Mouse (Mus musculus): ENCODE results near the gene Hist1h3g. TPM values are rescaled to one million over a fixed set of nuclear protein-coding genes. Genes with fewer than 3 reads are reported as not detected.
A peak's percentile ranks its signal among the peaks of the same experiment; 100 is the strongest.

The Hist1h3g gene
- polyA plus RNA-seq, 1 experiment, result 5.5 TPM

GRCm38 (mm10) chr13:23515826-23516620, 19.2 kb upstream of the Hist1h3g start:
- Histone ChIP-seq H3K79me3 (ENCODE audit: low read depth) (no peaks in the 10 kb centered on the region), H3ac (ENCODE audit: control insufficient read depth, insufficient read length, low read depth) (no peak overlapping the region), H3K36me3 (ENCODE audit: control insufficient read depth, insufficient read depth) (no peaks in the 10 kb centered on the region), H3K79me2 (ENCODE audit: control insufficient read depth, insufficient read depth) (no peaks in the 10 kb centered on the region), H3K4me3 (ENCODE audit: insufficient read depth, poor library complexity, severe bottlenecking) (no peak overlapping the region), H3K27me3 (ENCODE audit: control insufficient read depth, insufficient read depth, insufficient read length) (no peaks in the 10 kb centered on the region)
- no peak for TF ChIP-seq FOSL1 (IDR thresholded peaks at IDR 0.05; ENCODE audit: insufficient read depth, low read length, poor library complexity, severe bottlenecking)
- TF ChIP-seq MYOG (IDR thresholded peaks at IDR 0.05; ENCODE audit: control insufficient read depth, extremely low read depth, insufficient read length), result no peak
- TF ChIP-seq CTCF (IDR thresholded peaks at IDR 0.05; ENCODE audit: control insufficient read depth, insufficient read depth, insufficient read length), result no peak
- no peak for TF ChIP-seq MAX (IDR thresholded peaks at IDR 0.05)
- TF ChIP-seq MYOD1 (IDR thresholded peaks at IDR 0.05; ENCODE audit: control insufficient read depth, insufficient read length, low read depth), result no peak
- no peak for TF ChIP-seq USF1 (IDR thresholded peaks at IDR 0.05; ENCODE audit: low read depth)
- no peak for TF ChIP-seq CEBPB (IDR thresholded peaks at IDR 0.05; ENCODE audit: low read depth)

GRCm38 (mm10) chr13:23516822-23517602, 18.2 kb upstream of the Hist1h3g start:
- H3K79me2 ChIP-seq (ENCODE audit: control insufficient read depth, insufficient read depth), result no peaks in the 10 kb centered on the region
- H3K4me3 ChIP-seq (ENCODE audit: insufficient read depth, poor library complexity, severe bottlenecking), result peak overlapping the region; percentile 31
- no peaks in the 10 kb centered on the region for H3K36me3 ChIP-seq (ENCODE audit: control insufficient read depth, insufficient read depth)
- H3ac ChIP-seq (ENCODE audit: control insufficient read depth, insufficient read length, low read depth), result no peak overlapping the region
- H3K79me3 ChIP-seq (ENCODE audit: low read depth), result no peaks in the 10 kb centered on the region
- no peaks in the 10 kb centered on the region for H3K27me3 ChIP-seq (ENCODE audit: control insufficient read depth, insufficient read depth, insufficient read length)
- TF ChIP-seq CTCF (IDR thresholded peaks at IDR 0.05; ENCODE audit: control insufficient read depth, insufficient read depth, insufficient read length), result no peak
- no peak for TF ChIP-seq MYOD1 (IDR thresholded peaks at IDR 0.05; ENCODE audit: control insufficient read depth, insufficient read length, low read depth)
- TF ChIP-seq CEBPB (IDR thresholded peaks at IDR 0.05; ENCODE audit: low read depth), result no peak
- TF ChIP-seq MAX (IDR thresholded peaks at IDR 0.05), result no peak
- TF ChIP-seq FOSL1 (IDR thresholded peaks at IDR 0.05; ENCODE audit: insufficient read depth, low read length, poor library complexity, severe bottlenecking), result no peak
- no peak for TF ChIP-seq MYOG (IDR thresholded peaks at IDR 0.05; ENCODE audit: control insufficient read depth, extremely low read depth, insufficient read length)
- TF ChIP-seq USF1 (IDR thresholded peaks at IDR 0.05; ENCODE audit: low read depth), result no peak

- peak overlapping the region; percentile 33 for H3K4me3 ChIP-seq (ENCODE audit: insufficient read depth, poor library complexity, severe bottlenecking)
- no peaks in the 10 kb centered on the region for H3K79me3 ChIP-seq (ENCODE audit: low read depth)
- H3K36me3 ChIP-seq (ENCODE audit: control insufficient read depth, insufficient read depth), result no peaks in the 10 kb centered on the region
- peak overlapping the region; percentile 40 for H3ac ChIP-seq (ENCODE audit: control insufficient read depth, insufficient read length, low read depth)
- H3K79me2 ChIP-seq (ENCODE audit: control insufficient read depth, insufficient read depth), result no peaks in the 10 kb centered on the region
- peak; percentile 14 for TF ChIP-seq CEBPB (IDR thresholded peaks at IDR 0.05; ENCODE audit: low read depth)
- TF ChIP-seq USF1 (IDR thresholded peaks at IDR 0.05; ENCODE audit: low read depth), result no peak
- H3K27me3 ChIP-seq (ENCODE audit: control insufficient read depth, insufficient read depth, insufficient read length), result no peaks in the 10 kb centered on the region
Observed at GRCm38 (mm10) chr13:23517603-23518294, 17.5 kb upstream of the Hist1h3g start.

- no peaks in the 10 kb centered on the region for H3K36me3 ChIP-seq (ENCODE audit: control insufficient read depth, insufficient read depth)
- H3K79me2 ChIP-seq (ENCODE audit: control insufficient read depth, insufficient read depth), result no peaks in the 10 kb centered on the region
- TF ChIP-seq FOSL1 (IDR thresholded peaks at IDR 0.05; ENCODE audit: insufficient read depth, low read length, poor library complexity, severe bottlenecking), result no peak
- no peak for TF ChIP-seq MAX (IDR thresholded peaks at IDR 0.05)
- no peak for TF ChIP-seq MYOD1 (IDR thresholded peaks at IDR 0.05; ENCODE audit: control insufficient read depth, insufficient read length, low read depth)
- H3K4me3 ChIP-seq (ENCODE audit: insufficient read depth, poor library complexity, severe bottlenecking), result peak overlapping the region; percentile 33
- H3K27me3 ChIP-seq (ENCODE audit: control insufficient read depth, insufficient read depth, insufficient read length), result no peaks in the 10 kb centered on the region
- no peaks in the 10 kb centered on the region for H3K79me3 ChIP-seq (ENCODE audit: low read depth)
- no peak overlapping the region for H3ac ChIP-seq (ENCODE audit: control insufficient read depth, insufficient read length, low read depth)
Observed at GRCm38 (mm10) chr13:23518295-23518603, 17.0 kb upstream of the Hist1h3g start.

- no peaks in the 10 kb centered on the region for H3K36me3 ChIP-seq (ENCODE audit: control insufficient read depth, insufficient read depth)
- TF ChIP-seq MYOD1 (IDR thresholded peaks at IDR 0.05; ENCODE audit: control insufficient read depth, insufficient read length, low read depth) (no peak), MAX (IDR thresholded peaks at IDR 0.05) (no peak), FOSL1 (IDR thresholded peaks at IDR 0.05; ENCODE audit: insufficient read depth, low read length, poor library complexity, severe bottlenecking) (no peak), CEBPB (IDR thresholded peaks at IDR 0.05; ENCODE audit: low read depth) (no peak), USF1 (IDR thresholded peaks at IDR 0.05; ENCODE audit: low read depth) (no peak), MYOG (IDR thresholded peaks at IDR 0.05; ENCODE audit: control insufficient read depth, extremely low read depth, insufficient read length) (no peak), CTCF (IDR thresholded peaks at IDR 0.05; ENCODE audit: control insufficient read depth, insufficient read depth, insufficient read length) (no peak)
- no peaks in the 10 kb centered on the region for H3K79me3 ChIP-seq (ENCODE audit: low read depth)
- peak overlapping the region; percentile 33 for H3K4me3 ChIP-seq (ENCODE audit: insufficient read depth, poor library complexity, severe bottlenecking)
- no peaks in the 10 kb centered on the region for H3K79me2 ChIP-seq (ENCODE audit: control insufficient read depth, insufficient read depth)
- peak overlapping the region; percentile 24 for H3ac ChIP-seq (ENCODE audit: control insufficient read depth, insufficient read length, low read depth)
- H3K27me3 ChIP-seq (ENCODE audit: control insufficient read depth, insufficient read depth, insufficient read length), result no peaks in the 10 kb centered on the region
Observed at GRCm38 (mm10) chr13:23518885-23519284, 16.3 kb upstream of the Hist1h3g start.

Data from C2C12 (cell line).